Mouse (Mus musculus): ENCODE measurements at regions not wholly inside any gene's neighbourhood (a gene's known extent, or its start where the extent isn't known, plus 50 kb on each side); places are given as distances from the start of the nearest gene placed in this dataset.

- no peak for DNase-seq (ENCODE audit: low spot score)
Measured at GRCm38 (mm10) chr15:70920138-70920537, 2914.2 kb upstream of the Gm6569 start.

GRCm38 (mm10) chr15:70920862-70921261 lies 2913.5 kb upstream of the Gm6569 start:
- DNase-seq (ENCODE audit: low spot score): peak; percentile 57
